Mouse (Mus musculus): Measurements from ENCODE around the gene Vwa1. TPM values are rescaled to one million over a fixed set of nuclear protein-coding genes. Genes with fewer than 3 reads are reported as not detected.
A peak's percentile ranks its signal among the peaks of the same experiment; 100 is the strongest.
"Not testable (repeated sequence)": the region's sequence is repeated elsewhere in the genome, so short reads cannot be mapped to it uniquely, and the experiment has no call there.

Vwa1 gene
- polyA plus RNA-seq, 1 experiment from 2014 or later = 0.49 TPM

DNA sequence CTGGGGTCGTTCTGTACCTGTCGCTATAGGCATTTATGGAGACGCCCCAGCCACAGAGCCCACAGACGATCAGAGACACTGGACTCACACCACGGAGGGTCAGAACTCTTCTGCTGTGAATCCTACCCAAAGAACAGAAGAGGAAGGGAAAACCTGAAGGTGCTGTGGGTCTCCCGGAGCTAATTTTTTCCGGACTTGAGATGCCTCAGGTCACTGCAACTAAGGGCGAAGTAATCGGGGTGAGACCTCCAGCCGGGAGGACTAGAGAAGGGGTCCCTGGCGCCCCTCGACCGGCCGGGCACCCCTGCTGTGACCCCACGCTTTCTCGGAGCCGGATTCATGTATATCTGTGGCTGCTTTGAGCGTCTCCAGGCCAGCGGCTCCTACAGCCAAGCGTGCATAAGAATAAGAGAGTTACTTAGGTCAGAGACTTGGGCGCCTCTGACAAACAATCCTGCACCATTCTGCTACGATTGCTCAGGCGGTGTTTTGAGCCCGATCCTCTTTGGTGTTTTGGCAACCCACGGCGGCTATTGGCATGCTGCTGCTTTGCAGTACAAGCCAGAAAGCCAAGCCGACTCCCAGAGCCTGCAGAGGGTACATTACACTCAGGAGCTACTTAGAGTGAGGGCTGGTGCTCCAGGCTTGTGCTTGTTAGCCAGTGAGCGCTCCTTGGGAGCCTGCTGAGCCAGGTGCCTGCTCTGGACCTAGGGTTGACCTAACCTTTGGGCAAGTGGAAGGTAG is 13.0 kb downstream of the Vwa1 start:
- peak overlapping the region; percentile 80 for H3K4me3 ChIP-seq

GRCm38 (mm10) chr4:155760613-155761355 is 13.7 kb downstream of the Vwa1 start, which contains the start of gene Atad3a:
Atad3a (minus strand) TSS chr4:155761093.
- Histone ChIP-seq H3K9ac (peak within 1 kb of the TSS; percentile 85), H3K27me3 (replicated peaks) (no peaks in the 10 kb centered on the region), H3K27ac (peak within 1 kb of the TSS; percentile 76), H3K4me1 (peaks cover 37% of the 10 kb centered on the region), H3K9me3 (replicated peaks) (no peaks in the 10 kb centered on the region), H3K4me2 (peak within 1 kb of the TSS; percentile 95), H3K4me3 (peak within 1 kb of the TSS; percentile 80), H3K36me3 (peaks cover 34% of the 10 kb centered on the region)
- under 1% methylated on average over 68 of the region's 68 CpGs for WGBS (ENCODE audit: insufficient replicate concordance)
- peak; percentile 96 for ATAC-seq

More for the DNA sequence above, 13.0 kb downstream of the Vwa1 start:
- peak overlapping the region; percentile 95 for H3K4me2 ChIP-seq
- H3K9me3 ChIP-seq (replicated peaks) = no peaks in the 10 kb centered on the region
- 2% methylated on average over 28 of the region's 28 CpGs for WGBS (ENCODE audit: insufficient replicate concordance)
- H3K36me3 ChIP-seq = peaks cover 26% of the 10 kb centered on the region
- ATAC-seq = no peak; the same call in 1 of the 2 replicates
- H3K27me3 ChIP-seq (replicated peaks) = no peaks in the 10 kb centered on the region
- peaks cover 37% of the 10 kb centered on the region for H3K4me1 ChIP-seq
- H3K27ac ChIP-seq = peak overlapping the region; percentile 76
- peak overlapping the region; percentile 85 for H3K9ac ChIP-seq

DNA sequence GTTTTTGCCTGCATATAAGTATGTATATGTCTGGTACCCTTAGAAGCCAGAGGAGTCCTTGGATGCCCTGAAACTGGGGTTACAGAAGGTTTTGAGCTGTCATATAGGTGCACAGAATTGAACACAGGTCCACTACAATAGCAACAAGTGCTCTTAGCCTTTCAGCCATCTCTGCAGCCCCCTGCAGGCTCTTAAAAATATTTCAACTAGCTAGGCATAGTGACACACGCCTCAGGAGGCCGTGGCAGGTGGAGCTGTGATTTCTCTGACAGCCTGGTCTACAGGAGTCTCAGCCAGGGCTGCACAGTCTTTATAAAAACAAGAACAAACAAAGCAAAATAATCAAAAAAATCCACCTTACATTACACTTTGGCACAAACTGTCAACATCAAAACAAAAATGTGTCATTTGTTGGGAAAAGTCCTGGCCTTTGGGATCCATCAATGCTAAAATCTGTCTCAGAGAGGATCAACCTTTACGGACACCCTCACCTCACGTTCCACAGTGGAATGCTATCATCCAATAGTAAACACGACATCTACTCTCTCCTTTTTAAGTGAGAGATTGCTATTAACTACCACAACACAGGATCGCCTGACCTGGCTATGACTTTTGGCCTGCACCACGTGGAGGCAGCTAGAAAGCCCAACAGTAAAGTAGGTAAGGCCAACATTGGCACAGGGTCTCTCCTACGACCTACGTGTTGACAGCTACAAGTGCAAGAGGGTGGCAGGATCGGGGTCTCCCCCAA is 14.5 kb downstream of the Vwa1 start:
- WGBS (ENCODE audit: insufficient replicate concordance) = 1% methylated on average over 10 of the region's 10 CpGs
- Histone ChIP-seq H3K27ac (peak overlapping the region; percentile 76), H3K9ac (peak overlapping the region; percentile 85), H3K4me2 (peak overlapping the region; percentile 95), H3K27me3 (replicated peaks) (no peaks in the 10 kb centered on the region), H3K36me3 (peaks cover 41% of the 10 kb centered on the region), H3K4me3 (peak overlapping the region; percentile 80), H3K9me3 (replicated peaks) (no peaks in the 10 kb centered on the region), H3K4me1 (peaks cover 37% of the 10 kb centered on the region)
- ATAC-seq = peak; percentile 8; the same call in 1 of the 2 replicates

DNA sequence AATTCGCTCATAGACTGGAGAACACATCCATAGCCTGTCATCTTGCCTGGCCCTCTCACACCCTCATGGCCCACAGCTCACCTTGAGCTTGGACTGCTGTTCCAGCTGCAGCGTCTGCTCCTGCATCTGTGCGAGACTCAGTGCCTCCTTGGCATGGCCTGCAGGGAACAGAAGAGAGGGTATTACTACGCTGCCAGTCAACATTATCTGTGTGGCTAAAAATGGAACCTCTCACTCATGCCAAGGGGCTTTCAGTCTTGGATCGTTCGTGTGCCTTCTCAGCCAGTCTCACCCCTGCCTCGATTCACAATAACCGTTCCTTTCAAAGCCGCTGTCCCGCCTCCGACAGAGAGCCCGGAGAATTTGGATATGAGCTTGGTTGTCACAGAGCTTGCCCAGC is 17.5 kb downstream of the Vwa1 start:
- H3K27ac ChIP-seq = no peak overlapping the region
- peaks cover 71% of the 10 kb centered on the region for H3K36me3 ChIP-seq
- no peaks in the 10 kb centered on the region for H3K9me3 ChIP-seq (replicated peaks)
- peaks cover 30% of the 10 kb centered on the region for H3K4me1 ChIP-seq
- H3K4me2 ChIP-seq = no peak overlapping the region
- no peaks in the 10 kb centered on the region for H3K27me3 ChIP-seq (replicated peaks)
- ATAC-seq = no peak
- no peak overlapping the region for H3K9ac ChIP-seq
- no peak overlapping the region for H3K4me3 ChIP-seq
- WGBS (ENCODE audit: insufficient replicate concordance) = 87% methylated on average over 12 of the region's 12 CpGs

- no peak overlapping the region for H3K9ac ChIP-seq
- no peaks in the 10 kb centered on the region for H3K4me1 ChIP-seq
- H3K27me3 ChIP-seq (replicated peaks) = no peaks in the 10 kb centered on the region
- H3K27ac ChIP-seq = no peak overlapping the region
- no peak overlapping the region for H3K4me2 ChIP-seq
- H3K9me3 ChIP-seq (replicated peaks) = no peaks in the 10 kb centered on the region
- no peak for ATAC-seq
- no peak overlapping the region for H3K4me3 ChIP-seq
- WGBS (ENCODE audit: insufficient replicate concordance) = 82% methylated on average over 17 of the region's 17 CpGs
- H3K36me3 ChIP-seq = peaks cover 99% of the 10 kb centered on the region
Observed at GRCm38 (mm10) chr4:155746575-155747490, 27.7 kb downstream of the Vwa1 start.

DNA sequence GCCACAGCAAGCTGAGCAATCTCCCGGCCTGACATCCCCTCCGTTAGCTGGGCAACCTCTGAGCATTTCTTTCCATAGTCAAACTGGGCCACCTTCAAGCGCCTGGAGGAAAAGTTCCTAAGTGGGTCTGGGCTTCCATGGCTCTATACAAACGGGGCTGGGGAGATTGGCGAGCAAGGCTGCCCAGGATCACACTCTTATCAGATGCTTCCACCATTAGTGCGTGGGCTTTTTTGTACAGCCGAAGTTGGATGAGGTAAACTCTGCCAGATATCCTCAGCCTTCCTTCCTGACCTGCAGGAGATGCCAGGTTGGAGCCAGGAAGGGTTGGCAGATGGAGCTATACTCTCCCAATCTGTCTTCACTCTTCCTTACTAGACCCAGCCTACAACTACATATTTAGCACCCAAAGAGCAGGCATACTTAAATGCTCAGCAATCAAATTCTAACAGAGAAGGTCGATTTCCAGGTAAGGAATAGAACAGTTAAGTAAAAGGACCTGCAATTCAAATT is 28.4 kb downstream of the Vwa1 start:
- no peak overlapping the region for H3K4me3 ChIP-seq
- H3K4me1 ChIP-seq = no peaks in the 10 kb centered on the region
- H3K36me3 ChIP-seq = peaks cover 99% of the 10 kb centered on the region
- no peaks in the 10 kb centered on the region for H3K27me3 ChIP-seq (replicated peaks)
- H3K27ac ChIP-seq = no peak overlapping the region
- H3K9ac ChIP-seq = no peak overlapping the region
- WGBS (ENCODE audit: insufficient replicate concordance) = 79% methylated on average over 8 of the region's 8 CpGs
- no peaks in the 10 kb centered on the region for H3K9me3 ChIP-seq (replicated peaks)
- no peak overlapping the region for H3K4me2 ChIP-seq
- no peak for ATAC-seq

GRCm38 (mm10) chr4:155745136-155745535 is 29.4 kb downstream of the Vwa1 start:
- WGBS (ENCODE audit: insufficient replicate concordance) = 90% methylated on average over 5 of the region's 5 CpGs
- Histone ChIP-seq H3K9me3 (replicated peaks) (no peaks in the 10 kb centered on the region), H3K4me2 (no peak overlapping the region), H3K4me3 (no peak overlapping the region), H3K27me3 (replicated peaks) (no peaks in the 10 kb centered on the region), H3K27ac (no peak overlapping the region), H3K4me1 (no peaks in the 10 kb centered on the region), H3K36me3 (peaks cover 99% of the 10 kb centered on the region), H3K9ac (no peak overlapping the region)
- no peak for ATAC-seq

- ATAC-seq = no peak
- 79% methylated on average over 8 of the region's 8 CpGs for WGBS (ENCODE audit: insufficient replicate concordance)
- Histone ChIP-seq H3K4me3 (no peak overlapping the region), H3K27me3 (replicated peaks) (no peaks in the 10 kb centered on the region), H3K9ac (no peak overlapping the region), H3K4me2 (no peak overlapping the region), H3K9me3 (replicated peaks) (no peaks in the 10 kb centered on the region), H3K4me1 (no peaks in the 10 kb centered on the region), H3K27ac (no peak overlapping the region), H3K36me3 (peaks cover 99% of the 10 kb centered on the region)
Observed at GRCm38 (mm10) chr4:155744474-155744873, 30.0 kb downstream of the Vwa1 start.

DNA sequence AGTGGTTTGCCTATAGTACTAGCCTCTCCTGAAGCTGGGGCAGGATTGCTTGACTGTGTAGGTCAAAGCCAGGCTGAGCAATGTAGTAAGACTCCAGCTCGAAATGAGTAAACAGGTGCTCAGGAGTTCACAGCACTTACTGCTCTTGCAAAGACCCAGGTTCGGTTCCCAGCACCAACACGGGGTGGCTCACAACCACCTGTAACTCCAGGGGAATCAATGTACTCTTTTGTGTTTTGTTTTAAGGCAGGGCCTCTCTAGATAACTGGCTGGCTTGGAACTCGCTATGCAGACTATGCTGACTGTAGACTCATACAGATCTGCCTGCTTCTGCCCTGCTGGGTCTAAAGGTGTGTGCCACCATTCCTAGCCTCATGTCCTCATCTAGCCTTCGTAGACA is 31.8 kb downstream of the Vwa1 start:
- Histone ChIP-seq H3K9ac (no peak overlapping the region), H3K4me2 (no peak overlapping the region), H3K36me3 (peaks cover 82% of the 10 kb centered on the region), H3K27ac (no peak overlapping the region), H3K27me3 (replicated peaks) (no peaks in the 10 kb centered on the region), H3K4me3 (no peak overlapping the region), H3K9me3 (replicated peaks) (no peaks in the 10 kb centered on the region), H3K4me1 (0 out of 2 replicates have a peak, but pooled peaks cover 9% of the 10 kb centered on the region)
- 78% methylated on average over 5 of the region's 5 CpGs for WGBS (ENCODE audit: insufficient replicate concordance)
- no peak for ATAC-seq

DNA sequence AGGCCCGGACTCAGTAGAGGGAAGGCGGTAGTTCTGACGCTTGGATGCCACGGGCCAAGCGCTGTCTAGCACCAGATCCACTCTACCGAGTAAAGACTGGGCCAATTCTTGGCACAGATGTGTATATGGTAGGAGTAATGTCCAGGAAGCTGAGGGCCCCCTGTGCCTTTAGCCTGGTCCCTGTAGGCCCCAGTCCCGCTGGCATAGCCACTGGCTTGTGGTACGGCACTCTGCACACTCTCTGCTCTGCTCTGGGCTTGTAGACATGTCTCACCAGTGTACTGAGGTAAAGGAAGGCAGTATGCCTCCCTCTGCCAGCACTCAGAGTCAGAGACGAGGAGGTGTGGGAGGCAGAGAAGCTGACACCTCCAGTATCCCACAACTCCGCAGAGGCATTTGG is 33.8 kb downstream of the Vwa1 start:
- H3K4me3 ChIP-seq; H3K27ac ChIP-seq; H3K27me3 ChIP-seq (replicated peaks); ATAC-seq; H3K9me3 ChIP-seq (replicated peaks); H3K4me2 ChIP-seq; H3K9ac ChIP-seq: not testable (repeated sequence)
- WGBS (ENCODE audit: insufficient replicate concordance) = 86% methylated on average over 10 of the region's 10 CpGs
- Histone ChIP-seq H3K4me1 (peaks cover 13% of the 10 kb centered on the region), H3K36me3 (peaks cover 63% of the 10 kb centered on the region)

All from liver, embryonic 12.5 days (tissue).